Mouse (Mus musculus): ENCODE results near the gene Mybph.

Gene Mybph

GRCm38 (mm10) chr1:134210179-134210755, 17.0 kb downstream of the Mybph start:
- no peak for DNase-seq (ENCODE audit: extremely low spot score, low read depth, low spot score)

GRCm38 (mm10) chr1:134211043-134211442, 17.8 kb downstream of the Mybph start:
- DNase-seq (ENCODE audit: extremely low spot score, low read depth, low spot score) = no peak

GRCm38 (mm10) chr1:134211631-134212030, 18.4 kb downstream of the Mybph start:
- no peak for DNase-seq (ENCODE audit: extremely low spot score, low read depth, low spot score)

GRCm38 (mm10) chr1:134212351-134212750, 19.1 kb downstream of the Mybph start:
- DNase-seq (ENCODE audit: extremely low spot score, low read depth, low spot score) = no peak

GRCm38 (mm10) chr1:134213405-134213804, 20.2 kb downstream of the Mybph start:
- no peak for DNase-seq (ENCODE audit: extremely low spot score, low read depth, low spot score)

- DNase-seq (ENCODE audit: extremely low spot score, low read depth, low spot score) = no peak
These were observed 21.8 kb downstream of the Mybph start for GRCm38 (mm10) chr1:134215059-134215458.

GRCm38 (mm10) chr1:134215751-134216628, 22.7 kb downstream of the Mybph start:
- no peak for DNase-seq (ENCODE audit: extremely low spot score, low read depth, low spot score)

- DNase-seq (ENCODE audit: extremely low spot score, low read depth, low spot score) = no peak
These were observed 23.4 kb downstream of the Mybph start for GRCm38 (mm10) chr1:134216629-134216971.

- no peak for DNase-seq (ENCODE audit: extremely low spot score, low read depth, low spot score)
These were observed 23.8 kb downstream of the Mybph start for GRCm38 (mm10) chr1:134217028-134217481.

GRCm38 (mm10) chr1:134217942-134218341, 24.7 kb downstream of the Mybph start:
- no peak for DNase-seq (ENCODE audit: extremely low spot score, low read depth, low spot score)

- DNase-seq (ENCODE audit: extremely low spot score, low read depth, low spot score) = no peak
These were observed 26.4 kb downstream of the Mybph start for GRCm38 (mm10) chr1:134219608-134220007.

- no peak for DNase-seq (ENCODE audit: extremely low spot score, low read depth, low spot score)
These were observed 27.9 kb downstream of the Mybph start for GRCm38 (mm10) chr1:134221172-134221571.

GRCm38 (mm10) chr1:134222122-134223055, 29.1 kb downstream of the Mybph start:
- DNase-seq (ENCODE audit: extremely low spot score, low read depth, low spot score) = no peak

GRCm38 (mm10) chr1:134224649-134225227, 31.5 kb downstream of the Mybph start:
- DNase-seq (ENCODE audit: extremely low spot score, low read depth, low spot score) = no peak

- DNase-seq (ENCODE audit: extremely low spot score, low read depth, low spot score) = no peak
These were observed 32.1 kb downstream of the Mybph start for GRCm38 (mm10) chr1:134225375-134225774.

- no peak for DNase-seq (ENCODE audit: extremely low spot score, low read depth, low spot score)
These were observed 33.5 kb downstream of the Mybph start for GRCm38 (mm10) chr1:134226739-134227138.

- no peak for DNase-seq (ENCODE audit: extremely low spot score, low read depth, low spot score)
These were observed 36.7 kb downstream of the Mybph start for GRCm38 (mm10) chr1:134229806-134230575.

- DNase-seq (ENCODE audit: extremely low spot score, low read depth, low spot score) = no peak
These were observed 37.5 kb downstream of the Mybph start for GRCm38 (mm10) chr1:134230638-134231228.

GRCm38 (mm10) chr1:134231270-134231669, 38.0 kb downstream of the Mybph start:
- DNase-seq (ENCODE audit: extremely low spot score, low read depth, low spot score) = no peak

GRCm38 (mm10) chr1:134231681-134232080, 38.4 kb downstream of the Mybph start:
- DNase-seq (ENCODE audit: extremely low spot score, low read depth, low spot score) = no peak
